Mouse (Mus musculus) Muller cell, postnatal 12 days (primary cell): ENCODE results near the gene Gm5662.
"Not testable (repeated sequence)": the region's sequence is repeated elsewhere in the genome, so short reads cannot be mapped to it uniquely, and the experiment has no call there.

Experiments used
- DNase-seq: peaks from one replicate; pipeline ENCODE4 v3.0.0-alpha.2; 2015; ENCODE audit errors: inconsistent ontology term

Gm5662 gene

GRCm38 (mm10) chr12:88274400-88274799 is at the start of gene Gm5662:
Gene Gm5662 (minus strand): TSS chr12:88274500.
- DNase-seq: not testable (repeated sequence)

DNA sequence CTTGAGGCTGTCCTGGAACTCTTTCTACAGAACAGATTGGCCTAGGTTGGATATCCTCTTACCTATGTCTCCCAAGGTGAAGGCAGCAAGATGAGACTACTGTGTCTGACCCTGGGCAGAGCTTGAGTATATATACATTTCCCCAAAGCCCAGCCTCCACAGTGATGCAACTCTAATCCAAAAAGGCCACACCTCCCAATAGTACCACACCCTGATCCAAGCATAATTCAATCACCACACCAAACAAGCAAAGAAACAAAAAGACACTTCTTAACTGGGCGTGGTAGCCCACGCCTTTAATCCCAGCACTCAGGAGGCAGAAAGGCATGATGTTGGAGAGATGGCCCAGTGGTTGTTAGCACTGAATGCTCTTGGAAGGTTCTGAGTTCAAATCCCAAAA is 49.6 kb upstream of the Gm5662 start, which contains the start of gene Gm5039:
Gm5039 (minus strand) TSS at position 101 of the 400 bp plus-strand sequence.
- DNase-seq: not testable (repeated sequence)

GRCm38 (mm10) chr12:88314556-88314955 is 40.3 kb upstream of the Gm5662 start:
- no peak for DNase-seq

DNA sequence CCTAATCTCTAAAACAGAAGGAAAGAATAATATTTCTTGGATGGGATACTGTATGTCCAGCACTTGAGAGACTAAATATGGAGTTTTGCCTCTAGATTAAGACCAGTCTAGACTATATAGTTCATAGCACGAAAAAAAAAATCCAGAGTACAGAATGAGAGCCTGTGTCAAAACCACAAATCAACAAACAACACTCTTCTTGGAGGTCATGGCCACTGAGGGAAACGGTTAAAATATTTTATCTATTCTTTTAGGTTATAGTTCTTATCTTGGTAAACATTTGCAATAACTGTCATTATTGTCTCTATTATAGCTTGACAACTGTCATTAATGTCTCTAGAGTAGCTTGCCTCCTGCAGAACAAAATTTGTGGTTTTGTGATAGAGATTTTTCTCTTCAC is 22.9 kb upstream of the Gm5662 start:
- not testable (repeated sequence) for DNase-seq

- DNase-seq: not testable (repeated sequence)
Observed at GRCm38 (mm10) chr12:88293082-88293481, 18.8 kb upstream of the Gm5662 start.

DNA sequence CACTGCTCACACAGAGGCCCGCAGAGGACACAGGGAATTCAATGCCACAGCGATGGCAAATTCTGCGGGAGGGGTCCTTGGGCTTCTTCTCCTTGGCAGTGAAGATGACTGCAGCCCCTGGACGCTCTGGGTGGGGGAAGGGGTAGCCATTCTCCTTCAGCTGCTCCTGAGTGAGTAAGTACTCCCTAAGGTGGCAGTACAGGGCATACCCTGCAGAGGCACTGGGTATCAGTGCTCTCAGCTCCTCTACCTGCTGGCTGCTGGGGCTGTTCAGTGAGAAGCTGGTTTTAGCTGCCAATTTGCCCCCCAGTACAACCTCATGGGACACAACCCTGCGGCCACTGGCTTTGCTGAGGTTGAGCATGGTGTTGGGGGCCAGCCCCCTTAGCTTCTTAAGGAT is 10.9 kb upstream of the Gm5662 start:
- not testable (repeated sequence) for DNase-seq

- peak; percentile 3 for DNase-seq
Observed at GRCm38 (mm10) chr12:88257241-88257640, 17.1 kb downstream of the Gm5662 start.

- DNase-seq: not testable (repeated sequence)
Observed at GRCm38 (mm10) chr12:88255917-88256316, 18.4 kb downstream of the Gm5662 start.

DNA sequence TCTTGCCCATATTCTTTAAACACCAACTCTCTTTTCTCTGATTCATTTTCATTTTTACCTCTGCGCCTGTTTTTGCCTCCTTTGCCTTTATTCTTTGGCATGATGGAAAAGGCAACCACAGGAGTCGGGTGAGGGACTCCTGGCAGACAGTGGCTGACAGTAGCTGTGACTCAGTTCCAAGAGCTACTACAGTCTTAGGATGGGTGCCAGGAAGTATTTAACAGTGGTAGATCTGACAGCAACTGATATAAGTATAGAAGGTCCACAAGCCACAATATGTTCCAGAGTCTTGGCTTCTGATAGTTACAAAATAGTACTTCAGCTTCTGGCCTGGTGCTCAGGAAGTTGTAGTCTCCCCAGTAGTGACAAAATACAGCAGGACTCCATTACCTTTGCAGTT is 24.3 kb downstream of the Gm5662 start, which contains the start of gene Gm8332:
Gm8332 (minus strand) TSS at position 101 of the 400 bp plus-strand sequence.
- not testable (repeated sequence) for DNase-seq

GRCm38 (mm10) chr12:88245786-88246185 is 28.5 kb downstream of the Gm5662 start:
- DNase-seq: peak; percentile 31

DNA sequence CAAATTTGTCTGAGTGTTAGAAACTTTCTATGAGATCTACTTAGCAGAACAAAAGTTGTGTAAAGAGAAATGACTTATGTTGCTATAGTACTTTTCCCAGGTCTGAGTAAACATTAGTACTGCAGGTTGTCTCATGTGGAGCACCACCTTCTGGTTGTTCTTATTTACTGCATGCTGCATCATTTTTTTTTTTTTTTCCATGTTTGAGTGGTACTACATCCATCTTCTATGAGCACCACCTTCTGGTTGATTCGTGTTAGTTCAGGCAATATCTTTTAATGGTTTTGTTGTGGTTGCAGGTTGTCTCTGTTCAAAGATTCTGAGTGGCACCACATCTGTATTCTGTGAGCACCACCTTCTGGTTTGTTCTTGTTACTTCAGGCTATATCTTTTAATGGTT is 31.4 kb downstream of the Gm5662 start:
- not testable (repeated sequence) for DNase-seq
